In genomic region chr9:97341772-97342171, GRCm38 (mm10) we compare ENCODE assay signal across 24 mouse cellular contexts. TPM values are rescaled to one million over a fixed set of nuclear protein-coding genes. Genes with fewer than 3 reads are reported as not detected.
A peak's percentile ranks its signal among the peaks of the same experiment; 100 is the strongest.
DNase-seq lines count a peak whose midpoint lies in the region; ATAC-seq and TF ChIP-seq lines count a peak whose summit lies in the region.
"Had no signal": no experiment of that assay in that cellular context is flagged by ENCODE, and none has a peak within 500 bp of the region (broad histone marks: within the 10 kb centered on the region; RNA-seq: fewer than 3 reads in every experiment).

No protein-coding gene starts in this region.

- no peaks in the 10 kb centered on the region for H3K4me1 ChIP-seq in embryonic facial prominence, embryonic 11.5 days (ENCODE audit: control insufficient read depth, insufficient read depth, low read length)
- H3K4me1 ChIP-seq in embryonic facial prominence, embryonic 10.5 days = no peaks in the 10 kb centered on the region
- H3K4me1 ChIP-seq in limb, embryonic 11.5 days (ENCODE audit: control insufficient read depth, insufficient read depth, low read length) = 0 out of 2 replicates have a peak, but pooled peaks cover 2% of the 10 kb centered on the region
- peaks cover 18% of the 10 kb centered on the region for H3K4me1 ChIP-seq in limb, embryonic 10.5 days
- no peaks in the 10 kb centered on the region for H3K4me1 ChIP-seq in stomach, embryonic 14.5 days (ENCODE audit: control insufficient read depth, insufficient read depth, low read length)
- H3K4me1 ChIP-seq: liver, embryonic 13.5 days; neural tube, embryonic 12.5 days had no signal

- no peak overlapping the region for H3K4me3 ChIP-seq in embryonic facial prominence, embryonic 11.5 days (ENCODE audit: low read depth, low read length)
- no peak overlapping the region for H3K4me3 ChIP-seq in embryonic facial prominence, embryonic 10.5 days
- no peak overlapping the region for H3K4me3 ChIP-seq in limb, embryonic 11.5 days (ENCODE audit: low read depth, low read length)
- H3K4me3 ChIP-seq in limb, embryonic 10.5 days = no peak overlapping the region
- H3K4me3 ChIP-seq in stomach, embryonic 14.5 days (ENCODE audit: low read depth, low read length) = no peak overlapping the region
- H3K4me3 ChIP-seq in left cerebral cortex, adult 2 months = no peak overlapping the region
- H3K4me3 ChIP-seq: limb, embryonic 12.5 days; liver, embryonic 13.5 days; neural tube, embryonic 12.5 days had no signal

- 70% methylated on average over 5 of the region's 5 CpGs for WGBS in embryonic facial prominence, embryonic 11.5 days
- WGBS in embryonic facial prominence, embryonic 10.5 days = 71% methylated on average over 5 of the region's 5 CpGs
- WGBS in limb, embryonic 11.5 days = 63% methylated on average over 5 of the region's 5 CpGs
- 60% methylated on average over 5 of the region's 5 CpGs for WGBS in limb, embryonic 10.5 days
- 46% methylated on average over 5 of the region's 5 CpGs for WGBS in stomach, embryonic 14.5 days

- no peak overlapping the region for H3K27ac ChIP-seq in embryonic facial prominence, embryonic 11.5 days (replicated peaks; ENCODE audit: low read depth, low read length)
- H3K27ac ChIP-seq in embryonic facial prominence, embryonic 10.5 days (replicated peaks) = no peak overlapping the region
- no peak overlapping the region for H3K27ac ChIP-seq in limb, embryonic 11.5 days (replicated peaks; ENCODE audit: low read depth, low read length)
- H3K27ac ChIP-seq in limb, embryonic 10.5 days = no peak overlapping the region
- H3K27ac ChIP-seq in stomach, embryonic 14.5 days (ENCODE audit: low read length) = no peak overlapping the region
- no peak overlapping the region for H3K27ac ChIP-seq in left cerebral cortex, adult 2 months
- H3K27ac ChIP-seq: limb, embryonic 12.5 days; liver, embryonic 13.5 days; neural tube, embryonic 12.5 days had no signal

- TF ChIP-seq CTCF in left cerebral cortex, adult 2 months (IDR thresholded peaks at IDR 0.05) = no peak

- no peaks in the 10 kb centered on the region for H3K36me3 ChIP-seq in embryonic facial prominence, embryonic 11.5 days (replicated peaks; ENCODE audit: control insufficient read depth, insufficient read depth, low read depth, low read length)
- H3K36me3 ChIP-seq in embryonic facial prominence, embryonic 10.5 days (replicated peaks) = no peaks in the 10 kb centered on the region
- no peaks in the 10 kb centered on the region for H3K36me3 ChIP-seq in limb, embryonic 11.5 days (ENCODE audit: control insufficient read depth, insufficient read depth, low read length)
- no peaks in the 10 kb centered on the region for H3K36me3 ChIP-seq in limb, embryonic 10.5 days
- no peaks in the 10 kb centered on the region for H3K36me3 ChIP-seq in stomach, embryonic 14.5 days (ENCODE audit: control insufficient read depth, insufficient read depth, low read length)
- H3K36me3 ChIP-seq: limb, embryonic 12.5 days; liver, embryonic 13.5 days; neural tube, embryonic 12.5 days had no signal

- intact Hi-C loops in left cerebral cortex, adult 2 months (cut with DNase I) = loop anchor here (1.0 kb wide), 1 partner anchor 16 kb away; no protein-coding TSS in a partner anchor

- DNase-seq in embryonic facial prominence, embryonic 11.5 days (ENCODE audit: low spot score) = no peak
- no peak for DNase-seq in embryonic facial prominence, embryonic 10.5 days (ENCODE audit: low spot score)
- no peak for DNase-seq in limb, embryonic 11.5 days (ENCODE audit: low spot score)
- no peak for DNase-seq in limb, embryonic 10.5 days (ENCODE audit: low spot score)
- peak; percentile 32 for DNase-seq in brain, adult 2 months (ENCODE audit: low read depth, low spot score)
- no peak for DNase-seq in left cerebral cortex, adult 9 months (ENCODE audit: low spot score in 2 of 2)
- no peak for DNase-seq in left cerebral cortex, adult 2 months (ENCODE audit: extremely low spot score in 1 of 2, low spot score in 2 of 2)
- DNase-seq: adrenal gland, postnatal 36 days; cerebellum, adult 9-11 months; liver, embryonic 13.5 days had no signal

- H3K27me3 ChIP-seq in embryonic facial prominence, embryonic 11.5 days (ENCODE audit: control insufficient read depth, insufficient read depth, low read length) = no peaks in the 10 kb centered on the region
- H3K27me3 ChIP-seq in embryonic facial prominence, embryonic 10.5 days (replicated peaks; ENCODE audit: low read depth, poor library complexity, severe bottlenecking) = no peaks in the 10 kb centered on the region
- no peaks in the 10 kb centered on the region for H3K27me3 ChIP-seq in limb, embryonic 11.5 days (ENCODE audit: control insufficient read depth, insufficient read depth, low read length)
- no peaks in the 10 kb centered on the region for H3K27me3 ChIP-seq in limb, embryonic 10.5 days (ENCODE audit: low read depth, poor library complexity, severe bottlenecking)
- no peaks in the 10 kb centered on the region for H3K27me3 ChIP-seq in stomach, embryonic 14.5 days (ENCODE audit: control insufficient read depth, insufficient read depth, low read length)
- H3K27me3 ChIP-seq: liver, embryonic 13.5 days; neural tube, embryonic 12.5 days had no signal

- H3K9me3 ChIP-seq in embryonic facial prominence, embryonic 11.5 days (replicated peaks; ENCODE audit: control insufficient read depth, low read length) = no peaks in the 10 kb centered on the region
- H3K9me3 ChIP-seq in embryonic facial prominence, embryonic 10.5 days = no peaks in the 10 kb centered on the region
- H3K9me3 ChIP-seq in limb, embryonic 11.5 days (ENCODE audit: control insufficient read depth, low read length) = no peaks in the 10 kb centered on the region
- no peaks in the 10 kb centered on the region for H3K9me3 ChIP-seq in limb, embryonic 10.5 days (replicated peaks)
- no peaks in the 10 kb centered on the region for H3K9me3 ChIP-seq in stomach, embryonic 14.5 days (ENCODE audit: control insufficient read depth, low read depth, low read length)
- H3K9me3 ChIP-seq: limb, embryonic 12.5 days; neural tube, embryonic 12.5 days had no signal

- 0 out of 2 replicates have a peak, but pooled peaks have one; percentile 44 for ATAC-seq in embryonic facial prominence, embryonic 11.5 days (replicated peaks; ENCODE audit: insufficient number of reproducible peaks, low FRiP score, low TSS enrichment, low read depth)
- 0 out of 2 replicates have a peak, but pooled peaks have one; percentile 39 for ATAC-seq in limb, embryonic 11.5 days (ENCODE audit: insufficient number of reproducible peaks, low FRiP score, low TSS enrichment, low read depth)
- peak; percentile 70; the same call in 1 of the 2 replicates for ATAC-seq in stomach, embryonic 14.5 days (ENCODE audit: insufficient number of reproducible peaks, insufficient read depth, low FRiP score, low read depth)
- ATAC-seq: activated CD4-positive, CD25-positive, alpha-beta regulatory T cell, adult 4 months; CD4-positive, CD25-positive, alpha-beta regulatory T cell, adult 4 months; inflammation-experienced regulatory T-cells, adult 6 months had no signal

- H3K9ac ChIP-seq in embryonic facial prominence, embryonic 11.5 days (replicated peaks; ENCODE audit: low read length) = no peak overlapping the region
- no peak overlapping the region for H3K9ac ChIP-seq in limb, embryonic 11.5 days (ENCODE audit: low read length)
- no peak overlapping the region for H3K9ac ChIP-seq in stomach, embryonic 14.5 days (replicated peaks; ENCODE audit: low read depth, low read length)
- H3K9ac ChIP-seq: limb, embryonic 12.5 days; liver, embryonic 13.5 days; neural tube, embryonic 12.5 days had no signal

- no peak overlapping the region for H3K4me2 ChIP-seq in embryonic facial prominence, embryonic 11.5 days (ENCODE audit: low read depth, low read length)
- H3K4me2 ChIP-seq in limb, embryonic 11.5 days (ENCODE audit: low read depth, severe bottlenecking) = no peak overlapping the region
- no peak overlapping the region for H3K4me2 ChIP-seq in stomach, embryonic 14.5 days (replicated peaks; ENCODE audit: low read depth, low read length)
- H3K4me2 ChIP-seq: limb, embryonic 12.5 days; liver, embryonic 13.5 days; neural tube, embryonic 12.5 days had no signal

RNA-seq across cellular contexts. Expression of gene Trim42, which starts 28.0 kb away (rescaled TPM):
- not detected in 2 replicates for polyA plus RNA-seq in embryonic facial prominence, embryonic 11.5 days (2014; fragmentation: Nextera tagmentation; extraction: Ambion mirVana)
- polyA plus RNA-seq in embryonic facial prominence, embryonic 10.5 days (2016; fragmentation: Nextera tagmentation; extraction: Ambion mirVana) = not detected in 2 replicates
- polyA plus RNA-seq in limb, embryonic 11.5 days (2014; fragmentation: Nextera tagmentation; extraction: Ambion mirVana) = not detected in 2 replicates
- not detected in 2 replicates for polyA plus RNA-seq in limb, embryonic 10.5 days (2016; fragmentation: Nextera tagmentation; extraction: Ambion mirVana)
- not detected in 2 replicates for polyA plus RNA-seq in stomach, embryonic 14.5 days (2014; fragmentation: Nextera tagmentation; extraction: Ambion mirVana)
- not detected for total RNA-seq in left cerebral cortex, adult 2 months (2021)
- total RNA-seq: adrenal gland, postnatal 36 days; gastrocnemius, adult 18-20 months; heart, adult 8-10 months; layer of hippocampus, adult 18-20 months; monocyte, adult 5-6 weeks had no signal
- polyA plus RNA-seq: activated CD4-positive, CD25-positive, alpha-beta regulatory T cell, adult 4 months; CD4-positive, CD25-positive, alpha-beta regulatory T cell, adult 4 months; forebrain, embryonic 11.5 days; heart, postnatal 0 days; hindbrain, embryonic 11.5 days; inflammation-experienced regulatory T-cells, adult 6 months; limb, embryonic 12.5 days; liver, embryonic 13.5 days; lung, embryonic 16.5 days; neural tube, embryonic 12.5 days had no signal
